Mouse (Mus musculus) small intestine, adult 2 months (tissue): ENCODE data around the gene Ipo4. TPM values are rescaled to one million over a fixed set of nuclear protein-coding genes. Genes with fewer than 3 reads are reported as not detected.

ENCODE experiments used
- H3K27ac ChIP-seq: fragments of 200-500 bp; 2 replicates; pipeline ENCODE4 v1.5.1; 2012; ENCODE audit warnings: low read depth, low read length, control low read depth, inconsistent platforms; ENCODE audit not compliant: insufficient read depth
- H3K27me3 ChIP-seq: fragments of 200-500 bp; 2 replicates; pipeline ENCODE4 v1.6.1; 2012; ENCODE audit warnings: mild to moderate bottlenecking, moderate library complexity, low read length, inconsistent platforms; ENCODE audit not compliant: control insufficient read depth, insufficient read depth
- H3K36me3 ChIP-seq: fragments of 200-500 bp; 2 replicates; pipeline ENCODE4 v1.6.1; 2012; ENCODE audit warnings: mild to moderate bottlenecking, low read length, control low read depth, inconsistent platforms; ENCODE audit not compliant: control insufficient read depth, insufficient read depth
- H3K4me1 ChIP-seq: fragments of 200-500 bp; 2 replicates; pipeline ENCODE4 v1.6.1; 2012; ENCODE audit warnings: low read length, inconsistent platforms, mixed read lengths; ENCODE audit not compliant: control insufficient read depth, insufficient read depth, insufficient read length
- H3K4me3 ChIP-seq: fragments of 200-500 bp; 2 replicates; pipeline ENCODE4 v1.5.1; 2012; ENCODE audit warnings: low read depth, mild to moderate bottlenecking, control low read depth, inconsistent platforms, low read length, moderate library complexity
- CTCF ChIP-seq: fragments of 200-500 bp; IDR thresholded peaks from 2 replicates; pipeline ENCODE4 v1.5.1; 2012; ENCODE audit warnings: low read depth, mild to moderate bottlenecking, control low read depth, inconsistent platforms, low read length, moderate library complexity, mixed read lengths; ENCODE audit not compliant: insufficient replicate concordance, insufficient read length; ENCODE audit errors: extremely low read depth
- POLR2A ChIP-seq: fragments of 200-500 bp; IDR thresholded peaks from 2 replicates; pipeline ENCODE4 v1.6.1; 2012; ENCODE audit warnings: low read depth, mild to moderate bottlenecking, control low read depth, inconsistent platforms, low read length, moderate library complexity
- whole genome bisulfite sequencing: fragments of 180-500 bp; shearing (Covaris S2); methylation state at CpG from one replicate; pipeline ENCODE4 v1.1.7; 2018; 5-methylcytosine and 5-hydroxymethylcytosine counted together
- polyA plus RNA-seq: library from polyadenylated mRNA; depleted of rRNA; stranded (reverse); fragments of >200 nt; gene quantifications from 2 replicates; pipeline ENCODE4 v1.2.3, GENCODE M21; 2012

Ipo4 gene
- polyA plus RNA-seq, 1 experiment, result 37.2 TPM

DNA sequence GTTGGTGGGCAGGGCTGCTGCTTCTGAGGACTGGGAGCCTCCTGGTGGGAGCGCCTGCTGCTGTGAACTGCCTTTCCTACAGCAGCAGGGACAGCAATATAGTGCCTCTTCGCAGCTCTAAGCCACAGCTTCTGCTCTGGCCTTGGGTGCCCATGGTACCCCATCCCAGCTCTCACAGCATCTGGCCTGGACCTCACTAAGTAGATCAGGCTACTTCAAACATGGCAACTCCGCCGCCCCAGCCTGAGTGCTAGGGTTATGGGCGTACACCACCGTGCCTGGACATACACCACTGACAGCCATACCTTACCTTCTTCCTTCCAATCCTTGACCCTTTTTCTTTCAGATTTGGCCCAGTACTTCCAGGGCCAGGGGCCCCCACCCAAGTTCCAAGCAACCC, 27.4 kb downstream of the Ipo4 start:
- no peaks in the 10 kb centered on the region for H3K27me3 ChIP-seq
- H3K36me3 ChIP-seq, result peaks cover 52% of the 10 kb centered on the region
- H3K27ac ChIP-seq, result no peak overlapping the region
- H3K4me1 ChIP-seq, result peaks cover 27% of the 10 kb centered on the region; the same call in 1 of the 2 replicates
- no peak for TF ChIP-seq POLR2A
- TF ChIP-seq CTCF, result no peak
- H3K4me3 ChIP-seq, result no peak overlapping the region
- WGBS, result 96% methylated on average over 6 of the region's 6 CpGs

- TF ChIP-seq CTCF (no peak), POLR2A (no peak)
- Histone ChIP-seq H3K4me1 (peaks cover 23% of the 10 kb centered on the region; the same call in 1 of the 2 replicates), H3K4me3 (peak overlapping the region; percentile 28), H3K27ac (peak overlapping the region; percentile 91), H3K27me3 (no peaks in the 10 kb centered on the region), H3K36me3 (peaks cover 76% of the 10 kb centered on the region)
- 85% methylated on average over 16 of the region's 16 CpGs for WGBS
Measured at GRCm38 (mm10) chr14:55605743-55606459, 29.9 kb downstream of the Ipo4 start.

DNA sequence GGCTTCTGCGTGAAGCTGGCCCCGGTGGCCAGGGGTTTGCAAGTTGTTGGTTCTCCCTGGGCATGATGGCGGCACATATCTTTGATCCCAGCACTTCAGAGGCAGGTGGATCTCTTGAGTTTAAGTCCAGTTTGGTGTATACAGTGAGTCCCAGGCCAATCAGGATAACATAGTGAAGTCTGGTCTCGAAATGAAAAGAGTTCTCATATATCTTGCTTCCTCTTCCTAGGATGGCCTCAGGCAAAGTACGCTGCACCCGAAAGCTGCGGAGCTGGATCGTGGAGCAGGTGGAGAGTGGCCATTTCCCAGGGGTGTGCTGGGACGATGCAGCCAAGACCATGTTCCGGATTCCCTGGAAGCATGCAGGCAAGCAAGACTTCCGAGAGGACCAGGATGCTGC, 30.9 kb downstream of the Ipo4 start:
- Histone ChIP-seq H3K4me1 (peaks cover 23% of the 10 kb centered on the region; the same call in 1 of the 2 replicates), H3K27me3 (no peaks in the 10 kb centered on the region), H3K27ac (peak overlapping the region; percentile 100), H3K4me3 (peak overlapping the region; percentile 55), H3K36me3 (peaks cover 79% of the 10 kb centered on the region)
- no peak for TF ChIP-seq CTCF
- no peak for TF ChIP-seq POLR2A
- WGBS, result 67% methylated on average over 11 of the region's 11 CpGs

DNA sequence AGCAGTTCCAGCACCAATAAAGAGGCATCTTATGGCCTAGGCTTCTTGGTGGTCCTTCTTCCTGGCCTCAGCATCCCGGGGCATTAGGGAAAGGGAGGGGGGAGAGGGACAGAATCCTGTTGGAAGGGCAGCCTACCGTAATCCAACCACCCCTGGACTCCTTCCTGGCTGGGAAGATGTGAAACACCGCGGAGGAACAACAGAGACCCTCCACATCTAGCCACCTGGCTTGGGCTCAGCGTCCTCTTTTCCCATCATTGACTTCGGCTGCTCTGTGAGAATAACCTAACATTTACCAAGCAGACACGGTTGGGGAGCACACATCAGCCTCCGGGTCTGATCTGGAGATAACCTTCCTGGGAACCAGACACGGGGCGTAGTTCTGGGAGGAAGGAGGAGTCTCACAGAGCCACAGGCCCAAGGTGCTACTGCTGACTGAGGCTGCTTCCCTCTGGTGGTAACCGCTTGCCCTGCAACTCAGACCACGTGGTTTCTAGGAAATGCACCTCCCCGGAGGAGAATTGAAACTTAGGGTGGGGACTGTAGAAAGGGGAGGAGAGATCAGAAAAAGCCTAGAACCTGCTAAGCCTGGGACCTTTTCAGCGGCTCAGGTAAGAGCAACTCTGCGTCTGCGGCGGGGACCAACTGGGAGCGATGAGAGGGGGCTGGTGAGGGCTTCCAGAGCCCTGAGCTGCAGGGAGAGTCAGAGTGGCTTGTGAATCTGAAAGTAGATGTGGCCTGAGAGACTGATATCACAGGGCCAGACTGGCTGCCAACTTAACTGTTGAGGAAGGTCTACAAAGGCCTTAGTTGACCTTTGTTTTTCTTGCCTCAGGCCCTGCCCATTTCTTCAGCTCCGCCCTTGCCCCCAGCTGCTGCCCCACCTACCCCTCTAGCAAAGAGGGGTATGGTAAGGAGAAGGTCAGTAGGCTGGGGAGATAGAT, 31.9 kb downstream of the Ipo4 start:
- WGBS, result 7% methylated on average over 19 of the region's 19 CpGs
- TF ChIP-seq POLR2A (peak; percentile 47), CTCF (peak; percentile 90)
- Histone ChIP-seq H3K4me1 (peaks cover 23% of the 10 kb centered on the region; the same call in 1 of the 2 replicates), H3K27ac (peak overlapping the region; percentile 100), H3K4me3 (peak overlapping the region; percentile 78), H3K36me3 (peaks cover 79% of the 10 kb centered on the region), H3K27me3 (no peaks in the 10 kb centered on the region)

- H3K4me3 ChIP-seq, result peak within 1 kb of the TSS; percentile 78
- peaks cover 23% of the 10 kb centered on the region; the same call in 1 of the 2 replicates for H3K4me1 ChIP-seq
- peak within 1 kb of the TSS; percentile 100 for H3K27ac ChIP-seq
- H3K27me3 ChIP-seq, result no peaks in the 10 kb centered on the region
- H3K36me3 ChIP-seq, result peaks cover 79% of the 10 kb centered on the region
- no peak for TF ChIP-seq POLR2A
- TF ChIP-seq CTCF, result no peak
- 69% methylated on average over 7 of the region's 7 CpGs for WGBS
Measured at GRCm38 (mm10) chr14:55603271-55603632, 32.5 kb downstream of the Ipo4 start, which contains the start of gene Irf9. Irf9 (plus strand) TSS chr14:55603571.

DNA sequence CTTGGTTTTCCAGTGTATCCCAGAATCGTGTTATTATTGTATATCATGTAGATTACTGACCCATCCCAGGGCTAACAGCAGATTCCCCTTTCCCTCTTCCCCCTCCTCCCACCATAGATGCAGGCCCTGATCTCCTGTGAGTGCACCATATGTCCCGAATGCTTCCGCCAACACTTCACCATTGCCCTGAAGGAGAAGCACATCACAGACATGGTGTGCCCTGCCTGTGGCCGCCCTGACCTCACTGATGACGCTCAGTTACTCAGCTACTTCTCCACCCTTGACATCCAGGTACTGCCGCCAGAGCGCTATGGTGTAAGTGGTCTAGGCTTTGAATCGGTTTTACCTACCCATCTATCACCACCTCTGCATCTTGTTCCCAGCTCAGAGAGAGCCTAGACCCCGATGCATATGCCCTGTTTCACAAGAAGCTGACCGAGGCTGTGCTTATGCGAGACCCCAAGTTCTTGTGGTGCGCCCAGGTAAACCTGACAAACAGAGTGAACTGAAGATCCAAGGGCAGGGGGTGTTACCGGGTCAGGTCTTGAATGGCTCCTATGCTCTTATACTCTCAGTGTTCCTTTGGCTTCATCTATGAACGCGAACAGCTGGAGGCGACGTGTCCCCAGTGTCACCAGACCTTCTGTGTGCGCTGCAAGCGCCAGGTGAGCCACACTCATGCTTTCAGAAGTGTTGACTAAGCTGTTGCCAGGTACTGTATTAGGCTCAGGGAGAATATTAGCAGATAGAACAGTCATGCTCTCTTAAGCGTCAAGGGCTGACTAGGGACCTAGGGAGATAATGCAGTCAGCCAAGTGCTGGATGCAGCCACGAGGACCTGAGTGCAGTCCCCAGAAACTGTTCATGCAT, 37.0 kb downstream of the Ipo4 start:
- H3K4me1 ChIP-seq, result peaks cover 6% of the 10 kb centered on the region
- H3K27ac ChIP-seq, result no peak overlapping the region
- 94% methylated on average over 21 of the region's 21 CpGs for WGBS
- H3K4me3 ChIP-seq, result no peak overlapping the region
- H3K36me3 ChIP-seq, result peaks cover 82% of the 10 kb centered on the region
- TF ChIP-seq CTCF (no peak), POLR2A (no peak)
- no peaks in the 10 kb centered on the region for H3K27me3 ChIP-seq
